Mouse (Mus musculus): Measurements from ENCODE around the gene Magix.
"Not testable (repeated sequence)": the region's sequence is repeated elsewhere in the genome, so short reads cannot be mapped to it uniquely, and the experiment has no call there.

Magix gene

DNA sequence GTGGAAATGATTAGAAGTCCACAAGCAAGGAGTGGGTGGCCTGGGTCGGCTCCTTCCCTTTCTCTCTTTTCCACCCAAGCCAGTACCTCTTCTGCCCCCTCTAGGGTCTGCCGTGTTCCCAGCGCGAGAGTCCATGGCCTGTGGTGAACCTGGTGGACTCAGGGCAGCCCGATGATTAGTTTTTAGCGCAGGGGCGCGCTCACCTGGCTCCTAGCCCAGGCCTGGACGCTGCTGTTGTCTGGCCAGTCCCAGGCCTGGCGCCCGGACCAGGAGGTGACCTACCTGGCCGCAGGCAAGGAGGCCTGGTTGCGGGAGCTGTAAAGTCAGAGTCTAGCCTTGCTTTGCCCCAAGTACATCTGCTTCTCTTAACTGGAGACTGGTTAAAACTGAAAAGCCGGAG, at the start of gene Magix:
Gene Magix (minus strand): TSS at position 388 of the 400 bp plus-strand sequence.
- no peak for DNase-seq

DNA sequence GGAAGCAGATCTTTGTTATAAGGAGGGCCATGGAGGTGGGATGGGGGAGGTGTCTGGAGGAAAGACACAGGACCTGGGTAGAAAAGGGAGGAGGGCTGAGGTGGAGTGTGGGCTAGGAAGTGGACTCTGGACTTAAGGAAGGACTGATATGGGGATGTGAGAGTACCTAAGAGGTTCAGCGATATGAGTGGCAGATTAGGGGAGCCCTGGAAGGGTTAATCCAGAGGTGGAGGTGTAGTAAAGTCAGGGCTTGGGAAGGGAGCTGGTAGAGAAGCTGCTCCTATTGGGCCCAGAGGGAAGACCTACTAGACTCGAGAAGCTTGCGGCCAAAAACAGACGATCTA, 47.8 kb upstream of the Magix start:
- DNase-seq = no peak

DNA sequence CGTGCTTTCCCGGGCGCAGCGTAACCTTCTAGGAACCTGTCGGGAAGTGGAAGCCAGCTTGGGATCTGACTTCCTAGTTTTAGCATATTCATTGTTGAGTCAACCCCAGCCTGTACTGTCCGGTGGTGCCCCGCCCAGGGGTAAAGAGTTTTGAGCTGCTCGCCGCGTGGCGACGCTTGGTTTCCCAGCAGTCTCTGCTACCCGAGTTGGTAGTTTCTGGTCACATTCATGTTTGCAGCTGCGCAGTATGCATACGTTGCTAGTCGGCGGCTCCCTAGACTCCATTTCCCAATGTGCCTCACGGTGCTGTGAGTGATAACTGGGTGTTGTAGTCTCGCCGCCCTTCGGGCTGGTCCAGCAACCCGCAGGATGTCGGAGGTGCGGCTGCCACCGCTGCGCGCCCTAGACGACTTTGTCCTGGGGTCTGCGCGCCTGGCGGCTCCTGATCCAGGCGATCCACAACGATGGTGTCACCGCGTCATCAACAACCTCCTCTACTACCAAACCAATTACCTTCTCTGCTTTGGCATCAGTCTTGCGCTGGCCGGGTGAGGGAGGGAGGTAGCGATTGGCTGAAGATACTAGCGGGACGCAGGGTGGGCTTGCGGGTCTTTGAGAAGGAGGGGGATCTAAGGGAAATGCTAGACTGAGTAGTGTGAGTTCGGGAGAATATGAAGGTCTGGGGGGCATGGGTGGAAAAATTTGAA, 47.3 kb upstream of the Magix start, which contains the start of gene Praf2:
Gene Praf2 (plus strand): TSS at position 225 of the 707 bp plus-strand sequence.
- peak; percentile 73 for DNase-seq

DNA sequence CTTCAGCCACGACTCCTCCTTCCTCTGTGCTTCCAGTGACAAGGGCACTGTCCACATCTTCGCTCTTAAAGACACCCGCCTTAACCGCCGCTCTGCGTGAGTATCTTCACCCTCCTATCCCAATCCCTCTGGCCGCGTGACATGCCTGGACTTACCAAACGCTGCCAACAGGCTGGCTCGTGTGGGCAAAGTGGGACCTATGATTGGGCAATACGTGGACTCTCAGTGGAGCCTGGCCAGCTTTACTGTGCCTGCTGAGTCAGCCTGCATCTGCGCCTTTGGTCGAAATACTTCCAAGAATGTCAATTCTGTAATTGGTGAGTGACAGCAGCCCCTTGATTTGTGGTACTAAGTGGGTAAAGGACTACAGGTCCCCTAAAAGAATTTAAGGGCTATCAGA, 46.1 kb upstream of the Magix start:
- DNase-seq = no peak

GRCm38 (mm10) chrX:7725841-7726240, 44.8 kb upstream of the Magix start:
- no peak for DNase-seq

DNA sequence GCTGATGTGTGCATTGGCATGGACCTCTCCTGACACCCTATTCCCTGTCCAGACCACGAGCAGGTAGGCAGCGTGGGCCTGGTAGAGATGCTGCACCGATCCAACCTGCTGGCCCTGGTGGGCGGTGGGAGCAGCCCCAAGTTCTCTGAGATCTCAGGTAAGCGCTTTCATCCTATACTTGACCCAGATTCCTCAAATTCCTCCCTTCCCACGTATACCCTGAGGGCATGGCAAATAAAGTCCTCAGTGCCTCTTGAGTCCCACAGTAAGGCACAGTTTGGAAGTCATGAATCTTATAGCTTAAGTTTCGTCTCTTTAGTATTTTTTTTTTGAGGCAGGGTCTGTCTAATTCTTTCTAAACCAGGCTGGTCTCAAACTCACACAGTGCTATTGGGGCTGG, 43.1 kb upstream of the Magix start:
- no peak for DNase-seq

DNA sequence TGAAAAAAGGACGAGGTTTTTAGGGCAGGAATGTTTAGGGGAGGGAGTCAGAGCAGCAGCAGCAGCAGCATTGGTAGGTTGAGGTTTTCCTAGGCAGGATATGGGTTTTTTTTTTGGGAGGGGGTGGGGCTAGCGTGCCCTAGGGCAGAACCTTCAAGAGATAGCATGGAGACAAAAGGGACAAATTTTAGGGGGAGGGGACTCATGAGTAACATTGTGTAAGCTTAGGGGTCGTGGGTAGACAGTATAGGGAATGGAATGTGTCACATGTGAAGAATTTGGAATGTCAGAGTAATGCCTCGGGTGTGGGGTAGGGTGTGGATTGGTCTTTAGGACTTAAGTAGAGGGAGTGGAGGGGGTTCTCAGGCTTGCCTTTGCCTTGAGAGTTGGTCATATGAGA, 41.6 kb upstream of the Magix start:
- no peak for DNase-seq

- no peak for DNase-seq
These were observed 41.2 kb upstream of the Magix start for GRCm38 (mm10) chrX:7722282-7722611.

GRCm38 (mm10) chrX:7721514-7722281, 40.6 kb upstream of the Magix start, which contains the start of gene Gm45208:
Gene Gm45208, plus strand, starts transcription at chrX:7722245.
- DNase-seq = peak; percentile 63

GRCm38 (mm10) chrX:7716058-7716457, 35.0 kb upstream of the Magix start:
- peak; percentile 43 for DNase-seq

- DNase-seq = peak; percentile 90
These were observed 33.3 kb upstream of the Magix start, which contains the start of gene Wdr45 for GRCm38 (mm10) chrX:7714135-7714899. Gene Wdr45, plus strand, starts transcription at chrX:7714333.

- DNase-seq = not testable (repeated sequence)
These were observed 32.7 kb upstream of the Magix start for GRCm38 (mm10) chrX:7713764-7714134.

- peak; percentile 75 for DNase-seq
These were observed 15.9 kb upstream of the Magix start, which contains the start of gene Gpkow for GRCm38 (mm10) chrX:7696954-7697381. Gene Gpkow, plus strand, starts transcription at chrX:7697131.

- no peak for DNase-seq
These were observed 15.5 kb upstream of the Magix start for GRCm38 (mm10) chrX:7696520-7696919.

- DNase-seq = peak; percentile 60
These were observed 11.8 kb upstream of the Magix start for GRCm38 (mm10) chrX:7692862-7693261.

DNA sequence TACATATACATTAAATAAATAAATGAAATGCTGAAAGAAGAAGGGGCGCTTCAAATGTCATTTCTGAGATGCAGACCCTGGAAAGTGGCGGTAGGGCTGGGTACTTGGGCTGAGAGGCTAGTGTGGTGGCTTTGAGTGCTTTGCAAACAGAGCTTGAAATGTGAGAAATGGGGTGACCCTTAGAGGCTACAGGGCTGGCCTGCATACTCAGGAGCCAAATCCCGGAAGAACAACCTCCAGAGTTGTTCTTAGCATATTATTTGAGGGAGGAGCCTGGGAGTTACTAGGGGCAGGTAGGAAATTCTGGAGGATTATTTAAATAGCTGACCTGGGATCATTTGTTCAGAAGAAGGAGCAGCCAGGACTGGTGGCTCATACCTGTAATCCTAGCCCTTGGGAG, 9.4 kb upstream of the Magix start:
- no peak for DNase-seq

DNA sequence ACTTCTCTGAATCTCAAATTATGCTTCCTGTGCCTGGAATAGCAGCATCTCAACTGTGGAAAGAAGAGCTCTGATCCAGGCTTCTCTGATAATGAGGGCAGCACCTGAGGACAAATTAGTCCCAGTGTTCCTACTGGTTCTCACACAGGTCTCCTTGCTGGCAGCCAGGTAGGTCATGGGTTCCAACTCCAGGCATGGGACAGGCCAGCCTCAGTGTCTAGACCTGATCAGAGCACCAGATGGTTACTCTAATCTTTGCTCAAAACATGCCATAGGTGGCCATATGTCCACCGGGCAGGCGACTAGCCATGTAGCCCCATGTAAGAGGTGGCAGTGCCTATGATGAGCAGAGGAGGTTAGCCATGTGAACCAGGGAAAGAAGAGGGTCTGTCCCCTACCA, 7.3 kb upstream of the Magix start:
- no peak for DNase-seq

GRCm38 (mm10) chrX:7680057-7680412, 1.0 kb downstream of the Magix start:
- no peak for DNase-seq

DNA sequence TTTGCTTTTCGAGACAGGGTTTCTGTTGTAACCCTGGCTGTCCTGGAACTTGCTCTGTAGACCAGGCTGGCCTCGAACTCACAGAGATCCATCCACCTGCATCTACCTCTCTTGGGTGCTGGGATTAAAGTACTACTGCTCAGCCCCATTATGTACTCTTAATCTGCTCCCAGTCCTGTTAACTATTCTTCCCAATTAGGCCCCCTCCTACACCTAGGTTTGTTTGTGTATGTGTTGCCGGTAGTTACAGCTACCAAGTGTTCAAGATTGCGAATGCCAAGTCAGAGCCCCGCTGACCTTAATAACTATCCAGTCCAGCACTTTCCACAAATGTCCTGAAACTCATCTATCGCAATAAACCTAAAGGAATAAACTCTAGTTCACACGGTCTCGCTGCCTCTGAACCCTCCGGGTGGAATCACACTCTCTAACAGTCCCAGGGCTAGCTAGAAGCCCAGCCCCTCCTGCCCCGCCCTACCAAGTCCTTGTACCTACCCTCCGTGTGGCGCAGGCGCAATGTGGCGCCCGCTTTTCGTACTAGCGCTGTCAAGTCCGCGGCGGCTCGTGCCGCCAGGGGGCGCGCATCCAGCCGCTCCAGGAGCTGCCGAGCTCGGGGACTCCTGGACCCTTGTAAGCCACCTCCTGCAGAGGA, 1.5 kb downstream of the Magix start:
- peak; percentile 93 for DNase-seq

- no peak for DNase-seq
These were observed 2.1 kb downstream of the Magix start for GRCm38 (mm10) chrX:7678986-7679385.

GRCm38 (mm10) chrX:7675001-7675380, 6.1 kb downstream of the Magix start:
- DNase-seq = no peak

GRCm38 (mm10) chrX:7674284-7675000, 6.6 kb downstream of the Magix start:
- peak; percentile 65 for DNase-seq
